Mouse (Mus musculus) ovary, postnatal 36 days (tissue): ENCODE results near the gene Dnajb7.

Experiments
- DNase-seq: peaks from one replicate; pipeline ENCODE4 v3.0.0; 2022; ENCODE audit warnings: low spot score, mixed read lengths

Dnajb7 gene

GRCm38 (mm10) chr15:81408199-81408598 is at the start of gene Dnajb7:
Gene Dnajb7, minus strand, starts transcription at chr15:81408299.
- no peak for DNase-seq

GRCm38 (mm10) chr15:81448463-81448862 is 40.4 kb upstream of the Dnajb7 start:
- no peak for DNase-seq

- DNase-seq: no peak
These were observed 31.1 kb upstream of the Dnajb7 start for GRCm38 (mm10) chr15:81439236-81439635.

- DNase-seq: no peak
These were observed 30.2 kb upstream of the Dnajb7 start for GRCm38 (mm10) chr15:81438345-81438744.

- no peak for DNase-seq
These were observed 23.1 kb upstream of the Dnajb7 start for GRCm38 (mm10) chr15:81431195-81431594.

GRCm38 (mm10) chr15:81427947-81428346 is 19.8 kb upstream of the Dnajb7 start:
- DNase-seq: no peak

- DNase-seq: no peak
These were observed 17.2 kb upstream of the Dnajb7 start for GRCm38 (mm10) chr15:81425311-81425710.

GRCm38 (mm10) chr15:81422156-81422681 is 14.1 kb upstream of the Dnajb7 start:
- no peak for DNase-seq

GRCm38 (mm10) chr15:81421454-81421853 is 13.4 kb upstream of the Dnajb7 start:
- DNase-seq: no peak

- DNase-seq: no peak
These were observed 10.0 kb upstream of the Dnajb7 start for GRCm38 (mm10) chr15:81418065-81418464.

- DNase-seq: peak; percentile 65
These were observed 8.7 kb upstream of the Dnajb7 start for GRCm38 (mm10) chr15:81416763-81417310.

- no peak for DNase-seq
These were observed 3.1 kb downstream of the Dnajb7 start for GRCm38 (mm10) chr15:81405008-81405407.

- peak; percentile 97 for DNase-seq
These were observed 8.3 kb downstream of the Dnajb7 start, which contains the start of the genes St13 and Xpnpep3 for GRCm38 (mm10) chr15:81399638-81400315. Gene St13, minus strand, starts transcription at chr15:81400077. Gene Xpnpep3, plus strand, starts transcription at chr15:81400138.

GRCm38 (mm10) chr15:81399297-81399637 is 8.8 kb downstream of the Dnajb7 start:
- no peak for DNase-seq

- no peak for DNase-seq
These were observed 9.9 kb downstream of the Dnajb7 start for GRCm38 (mm10) chr15:81398189-81398588.

GRCm38 (mm10) chr15:81394211-81394915 is 13.7 kb downstream of the Dnajb7 start:
- no peak for DNase-seq

- DNase-seq: no peak
These were observed 15.1 kb downstream of the Dnajb7 start for GRCm38 (mm10) chr15:81392997-81393396.

GRCm38 (mm10) chr15:81386327-81386726 is 21.8 kb downstream of the Dnajb7 start:
- DNase-seq: no peak

GRCm38 (mm10) chr15:81378845-81379244 is 29.3 kb downstream of the Dnajb7 start:
- no peak for DNase-seq

- DNase-seq: no peak
These were observed 33.5 kb downstream of the Dnajb7 start for GRCm38 (mm10) chr15:81374621-81375020.

GRCm38 (mm10) chr15:81370356-81370755 is 37.7 kb downstream of the Dnajb7 start:
- no peak for DNase-seq

GRCm38 (mm10) chr15:81368601-81369000 is 39.5 kb downstream of the Dnajb7 start:
- no peak for DNase-seq

GRCm38 (mm10) chr15:81366241-81366640 is 41.9 kb downstream of the Dnajb7 start:
- DNase-seq: no peak
